Mouse (Mus musculus) heart, postnatal 0 days (tissue): ENCODE measurements around the gene Krt42. TPM values are rescaled to one million over a fixed set of nuclear protein-coding genes. Genes with fewer than 3 reads are reported as not detected.

Experiments used
- ATAC-seq: fragments of 200-750 bp; cut with Nextera tagmentation; 2 replicates; pipeline ENCODE4 v1.8.0; 2017; ENCODE audit warnings: low read depth, moderate number of reproducible peaks, moderate library complexity; ENCODE audit not compliant: insufficient read depth
- DNase-seq: peaks from one replicate; pipeline ENCODE4 v3.0.0-alpha.2; 2016; ENCODE audit warnings: low spot score
- H3K27ac ChIP-seq: fragments of 300-500 bp; sonication (generic); 2 replicates; pipeline ENCODE4 v1.5.1; 2014; ENCODE audit warnings: low read depth, mild to moderate bottlenecking
- H3K27me3 ChIP-seq: fragments of 300-500 bp; sonication (generic); 2 replicates; pipeline ENCODE4 v1.6.1; 2014; ENCODE audit warnings: low read length, mixed read lengths; ENCODE audit not compliant: control insufficient read depth, insufficient read depth
- H3K36me3 ChIP-seq: fragments of 300-500 bp; sonication (generic); replicated peaks from 2 replicates; pipeline ENCODE4 v1.6.1; 2014; ENCODE audit warnings: low read length, mixed read lengths; ENCODE audit not compliant: control insufficient read depth, insufficient read depth
- H3K4me1 ChIP-seq: fragments of 300-500 bp; sonication (generic); 2 replicates; pipeline ENCODE4 v1.6.1; 2014; ENCODE audit warnings: antibody characterized with exemption; ENCODE audit not compliant: control insufficient read depth, insufficient read depth
- H3K4me2 ChIP-seq: fragments of 300-500 bp; sonication (generic); 2 replicates; pipeline ENCODE4 v1.6.1; 2014; ENCODE audit warnings: low read depth, mild to moderate bottlenecking, low read length, moderate library complexity
- H3K4me3 ChIP-seq: fragments of 300-500 bp; sonication (generic); 2 replicates; pipeline ENCODE4 v1.5.1; 2014; ENCODE audit warnings: low read depth, low read length
- H3K9ac ChIP-seq: fragments of 300-500 bp; sonication (generic); replicated peaks from 2 replicates; pipeline ENCODE4 v1.6.1; 2014; ENCODE audit warnings: low read depth, low read length, mixed read lengths
- H3K9me3 ChIP-seq: fragments of 300-500 bp; sonication (generic); replicated peaks from 2 replicates; pipeline ENCODE4 v1.6.1; 2016; ENCODE audit warnings: low read length; ENCODE audit not compliant: control insufficient read depth
- CTCF ChIP-seq: IDR thresholded peaks from 2 replicates; pipeline ENCODE4 v1.5.1; 2016; ENCODE audit warnings: antibody characterized with exemption, control low read depth, low read depth
- EP300 ChIP-seq: IDR thresholded peaks from 2 replicates; pipeline ENCODE4 v1.6.1; 2016; ENCODE audit warnings: antibody characterized with exemption, low read depth
- WGBS: fragments of 180-500 bp; shearing (Covaris S2); extraction: QIAGEN DNeasy Blood & Tissue Kit; methylation state at CpG from one replicate; pipeline ENCODE4 v1.1.7; 2014; 5-methylcytosine and 5-hydroxymethylcytosine counted together
- polyA plus RNA-seq: library from polyadenylated mRNA; unstranded; fragments of >200 nt; fragmentation: Nextera tagmentation; extraction: Ambion mirVana; gene quantifications from 2 replicates; pipeline ENCODE4 v1.2.1, GENCODE M21; 2015
- total RNA-seq: library from RNA; depleted of rRNA; stranded (reverse); fragments of >200 nt; gene quantifications from 2 replicates; pipeline ENCODE4 v1.2.3, GENCODE M21; 2014; ENCODE audit warnings: low replicate concordance

The Krt42 gene
- total and polyA plus RNA-seq, 2 experiments from 2014 or later, result not detected

DNA sequence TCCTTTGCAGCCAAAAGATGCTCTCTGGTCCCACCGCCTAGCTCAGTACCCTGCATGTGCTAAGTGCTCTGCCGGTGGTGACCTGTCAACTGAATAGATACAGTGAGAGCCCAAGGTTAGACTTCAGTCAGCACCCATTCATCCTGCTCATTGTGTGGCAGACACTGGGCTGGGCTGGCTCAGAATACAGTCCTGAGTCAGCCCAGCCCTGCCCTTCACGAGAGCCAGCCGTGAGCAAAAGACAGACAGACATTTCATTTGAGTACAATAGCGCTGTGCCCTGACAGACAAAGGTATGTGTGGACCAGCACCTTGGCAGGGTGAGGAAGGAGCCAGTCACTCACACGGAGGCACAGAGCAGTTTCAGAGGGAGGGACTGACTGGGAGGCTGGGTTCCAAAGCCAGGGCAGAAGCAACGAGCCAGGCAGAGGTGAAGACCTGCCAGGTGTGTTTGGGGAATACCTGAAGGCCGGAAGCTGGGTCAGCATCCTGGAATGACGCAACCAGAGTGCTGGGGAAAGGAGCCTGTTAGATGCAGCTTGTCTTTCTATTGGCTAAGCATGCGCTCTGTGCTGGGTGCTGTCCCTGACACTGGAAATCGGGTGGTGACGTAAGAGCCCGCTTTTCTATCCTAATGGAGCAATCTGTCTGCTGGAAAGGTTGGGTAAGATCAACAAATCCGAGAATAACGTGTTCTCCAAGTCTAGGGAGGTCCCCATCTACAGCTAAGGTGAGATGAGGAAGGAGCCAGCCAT, 8.2 kb upstream of the Krt42 start:
- Histone ChIP-seq H3K4me2 (no peak overlapping the region), H3K27me3 (no peaks in the 10 kb centered on the region), H3K36me3 (no peaks in the 10 kb centered on the region), H3K9ac (no peak overlapping the region), H3K27ac (no peak overlapping the region), H3K4me1 (no peaks in the 10 kb centered on the region), H3K9me3 (no peaks in the 10 kb centered on the region), H3K4me3 (no peak overlapping the region)
- ATAC-seq (no peak), DNase-seq (no peak)
- 52% methylated on average over 15 of the region's 15 CpGs for WGBS
- TF ChIP-seq CTCF (no peak), EP300 (no peak)

DNA sequence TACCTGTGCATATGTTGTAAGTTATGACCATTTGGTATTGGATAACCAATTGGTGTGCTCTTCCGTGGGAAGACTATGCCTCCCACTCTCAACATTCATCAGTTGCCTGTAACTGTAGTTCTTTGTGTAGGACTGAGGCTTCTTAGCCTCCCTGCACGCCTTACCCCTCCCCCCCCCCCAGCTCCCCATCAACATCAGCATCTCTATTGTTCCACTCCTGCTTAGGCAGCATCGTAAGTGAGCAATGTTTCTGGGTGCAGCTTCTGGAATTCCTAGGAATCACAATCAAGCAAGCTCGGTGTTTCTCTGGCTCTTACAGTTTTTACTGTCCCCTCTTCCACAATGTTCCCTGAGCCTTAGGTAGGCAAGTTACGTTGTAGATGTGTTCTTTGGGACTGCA, 5.8 kb upstream of the Krt42 start:
- ATAC-seq, result no peak
- Histone ChIP-seq H3K4me3 (no peak overlapping the region), H3K9ac (no peak overlapping the region), H3K9me3 (no peaks in the 10 kb centered on the region), H3K4me2 (no peak overlapping the region), H3K4me1 (no peaks in the 10 kb centered on the region), H3K36me3 (no peaks in the 10 kb centered on the region), H3K27me3 (no peaks in the 10 kb centered on the region), H3K27ac (no peak overlapping the region)
- WGBS, result 57% methylated on average over 5 of the region's 5 CpGs
- TF ChIP-seq CTCF (no peak), EP300 (no peak)
- DNase-seq, result no peak

DNA sequence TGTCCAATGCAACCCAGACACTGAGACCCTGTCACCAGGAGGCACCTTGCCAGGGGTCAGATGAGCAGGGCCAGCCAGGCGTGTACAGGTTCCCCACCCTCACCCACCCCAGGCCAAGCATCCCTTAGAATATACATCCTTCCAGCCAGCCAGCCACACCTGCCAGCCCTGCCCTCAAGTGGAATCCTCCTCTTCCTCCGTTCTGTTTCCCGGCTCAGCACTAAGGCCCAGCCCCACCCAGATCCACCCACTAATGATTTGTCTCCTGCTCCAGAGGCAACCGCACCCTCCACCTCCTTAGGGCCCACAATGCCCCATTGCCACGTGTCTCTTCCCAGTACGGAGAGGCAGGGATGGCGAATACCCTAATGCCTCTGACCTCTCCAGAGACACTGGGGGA, 5.0 kb upstream of the Krt42 start:
- H3K27ac ChIP-seq, result no peak overlapping the region
- no peak for TF ChIP-seq EP300
- no peaks in the 10 kb centered on the region for H3K36me3 ChIP-seq
- ATAC-seq (no peak), DNase-seq (no peak)
- H3K9me3 ChIP-seq, result no peaks in the 10 kb centered on the region
- H3K4me3 ChIP-seq, result no peak overlapping the region
- no peaks in the 10 kb centered on the region for H3K27me3 ChIP-seq
- 75% methylated on average over 7 of the region's 7 CpGs for WGBS
- H3K9ac ChIP-seq, result no peak overlapping the region
- H3K4me2 ChIP-seq, result no peak overlapping the region
- no peaks in the 10 kb centered on the region for H3K4me1 ChIP-seq

DNA sequence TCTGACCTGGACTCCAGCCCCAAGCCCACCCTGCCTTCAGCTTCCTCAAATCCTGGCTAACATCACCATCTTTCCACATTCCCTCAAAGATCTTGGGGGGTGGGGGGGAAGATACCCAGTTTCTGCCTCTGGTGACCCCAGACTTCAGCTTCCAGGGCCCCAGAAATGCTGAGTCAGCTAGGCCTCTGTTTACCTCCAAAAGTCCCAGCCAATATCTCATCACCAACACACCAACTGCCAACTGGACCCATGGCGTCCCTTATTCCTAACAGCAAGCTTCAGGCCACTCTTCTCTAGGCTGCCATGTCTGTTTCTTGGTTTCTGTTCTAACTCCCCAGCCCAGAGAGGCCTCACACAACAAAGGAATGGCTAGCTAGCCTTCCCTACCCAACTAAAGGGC, 2.2 kb upstream of the Krt42 start:
- 81% methylated on average over 1 of the region's 1 CpGs for WGBS
- H3K9me3 ChIP-seq, result no peaks in the 10 kb centered on the region

DNA sequence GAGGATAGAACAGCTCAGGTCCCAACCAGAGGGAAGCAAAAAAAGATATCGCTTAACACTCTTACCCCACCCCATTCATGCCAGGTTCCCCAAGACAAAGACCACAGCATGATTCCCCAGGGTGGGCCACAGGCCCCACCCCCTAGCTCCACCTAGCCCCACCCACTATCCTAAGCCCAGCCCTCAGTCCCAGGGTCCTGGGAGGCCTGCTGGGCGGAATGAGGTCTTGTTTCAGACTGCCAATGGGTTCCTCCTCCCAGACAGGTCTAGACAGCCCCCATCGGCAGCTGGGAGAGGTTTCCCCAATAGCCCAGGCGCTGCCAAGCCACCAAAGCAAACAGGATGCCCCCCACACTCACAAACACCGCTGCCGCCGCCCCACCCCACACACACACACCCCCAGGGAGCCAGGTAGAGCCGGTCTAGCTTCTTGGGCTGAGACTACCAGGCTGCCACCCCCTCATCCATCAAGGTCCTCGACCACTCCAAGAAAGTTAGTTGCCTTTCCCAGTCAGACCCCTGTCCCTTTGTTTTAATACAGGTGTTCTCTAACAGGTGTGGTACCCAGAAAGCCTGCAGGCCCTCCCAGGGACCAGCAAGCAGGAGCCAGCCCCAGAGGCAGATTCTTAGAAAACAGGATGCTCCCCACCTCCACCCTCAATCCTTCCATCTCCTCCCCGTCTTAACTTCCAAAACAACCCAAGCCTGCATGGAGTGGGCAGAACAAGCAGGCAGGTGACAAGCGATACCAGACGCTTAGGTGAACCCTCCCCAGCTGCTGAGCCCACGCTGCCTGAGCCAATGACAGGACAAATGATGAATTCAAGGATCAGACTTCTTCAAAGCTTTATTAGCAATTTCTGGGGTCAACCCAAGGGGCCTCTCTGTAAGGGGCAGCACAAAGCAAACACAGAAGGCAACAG, 7.4 kb downstream of the Krt42 start:
- no peaks in the 10 kb centered on the region for H3K4me1 ChIP-seq
- no peak overlapping the region for H3K27ac ChIP-seq
- no peak overlapping the region for H3K4me2 ChIP-seq
- ATAC-seq, result no peak
- no peak for DNase-seq
- H3K36me3 ChIP-seq, result no peaks in the 10 kb centered on the region
- H3K27me3 ChIP-seq, result no peaks in the 10 kb centered on the region
- H3K4me3 ChIP-seq, result no peak overlapping the region
- H3K9ac ChIP-seq, result no peak overlapping the region
- H3K9me3 ChIP-seq, result no peaks in the 10 kb centered on the region
- 29% methylated on average over 13 of the region's 13 CpGs for WGBS
- TF ChIP-seq CTCF (no peak), EP300 (no peak)

More for the DNA sequence above, 2.2 kb upstream of the Krt42 start:
- no peak overlapping the region for H3K4me2 ChIP-seq
- no peak for DNase-seq
- H3K27ac ChIP-seq, result no peak overlapping the region
- H3K4me1 ChIP-seq, result no peaks in the 10 kb centered on the region
- no peaks in the 10 kb centered on the region for H3K36me3 ChIP-seq
- no peak for ATAC-seq
- H3K27me3 ChIP-seq, result no peaks in the 10 kb centered on the region
- no peak overlapping the region for H3K9ac ChIP-seq
- TF ChIP-seq EP300 (no peak), CTCF (no peak)
- no peak overlapping the region for H3K4me3 ChIP-seq
